Mouse (Mus musculus): ENCODE results near the gene Cdk18. TPM values are rescaled to one million over a fixed set of nuclear protein-coding genes. Genes with fewer than 3 reads are reported as not detected.

The Cdk18 gene
- polyA plus RNA-seq, 1 experiment from 2014 or later = 0.37 TPM

DNA sequence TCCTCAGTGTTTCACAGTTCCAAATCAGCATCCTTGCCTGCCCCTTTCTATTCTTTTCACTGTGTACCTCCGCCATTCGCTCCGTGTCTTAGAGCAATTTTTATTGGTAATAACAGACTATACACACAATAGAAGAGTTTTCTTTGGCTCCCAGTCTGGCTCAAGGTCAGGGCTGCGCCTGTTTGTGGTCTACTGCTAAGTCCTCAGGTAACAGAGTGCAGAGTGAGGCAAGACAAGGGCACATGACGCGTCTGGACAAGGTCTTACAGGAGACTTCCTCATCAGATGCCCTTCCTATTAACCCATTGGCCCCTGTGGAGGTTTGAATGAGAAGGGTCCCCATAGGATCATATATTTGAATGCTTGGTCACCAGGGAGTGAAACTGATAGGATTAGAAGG is 49.7 kb downstream of the Cdk18 start:
- WGBS = 92% methylated on average over 6 of the region's 6 CpGs
- no peak overlapping the region for H3K9ac ChIP-seq
- H3K4me1 ChIP-seq (replicated peaks; ENCODE audit: control insufficient read depth, insufficient read depth, low read length) = no peaks in the 10 kb centered on the region
- no peak for DNase-seq (ENCODE audit: low spot score)
- H3K36me3 ChIP-seq (replicated peaks; ENCODE audit: control insufficient read depth, insufficient read depth) = no peaks in the 10 kb centered on the region
- no peaks in the 10 kb centered on the region for H3K27me3 ChIP-seq (ENCODE audit: control insufficient read depth, insufficient read depth, low read length)
- H3K9me3 ChIP-seq (ENCODE audit: control insufficient read depth, low read length) = no peaks in the 10 kb centered on the region
- H3K27ac ChIP-seq = no peak overlapping the region
- ATAC-seq (ENCODE audit: low FRiP score) = no peak
- no peak overlapping the region for H3K4me2 ChIP-seq (replicated peaks)
- no peak overlapping the region for H3K4me3 ChIP-seq (replicated peaks; ENCODE audit: low read length)

GRCm38 (mm10) chr1:132088181-132088671 is 51.3 kb downstream of the Cdk18 start:
- Histone ChIP-seq H3K36me3 (replicated peaks; ENCODE audit: control insufficient read depth, insufficient read depth) (no peaks in the 10 kb centered on the region), H3K9ac (no peak overlapping the region), H3K4me1 (replicated peaks; ENCODE audit: control insufficient read depth, insufficient read depth, low read length) (no peaks in the 10 kb centered on the region), H3K27me3 (ENCODE audit: control insufficient read depth, insufficient read depth, low read length) (no peaks in the 10 kb centered on the region), H3K9me3 (ENCODE audit: control insufficient read depth, low read length) (0 out of 2 replicates have a peak, but pooled peaks cover under 1% of the 10 kb centered on the region), H3K4me2 (replicated peaks) (no peak overlapping the region), H3K27ac (no peak overlapping the region), H3K4me3 (replicated peaks; ENCODE audit: low read length) (no peak overlapping the region)
- 85% methylated on average over 5 of the region's 5 CpGs for WGBS
- ATAC-seq (ENCODE audit: low FRiP score) (no peak), DNase-seq (ENCODE audit: low spot score) (no peak)

GRCm38 (mm10) chr1:132085181-132086049 is 54.1 kb downstream of the Cdk18 start:
- Histone ChIP-seq H3K4me1 (replicated peaks; ENCODE audit: control insufficient read depth, insufficient read depth, low read length) (no peaks in the 10 kb centered on the region), H3K36me3 (replicated peaks; ENCODE audit: control insufficient read depth, insufficient read depth) (no peaks in the 10 kb centered on the region), H3K27ac (no peak overlapping the region), H3K4me2 (replicated peaks) (no peak overlapping the region), H3K27me3 (ENCODE audit: control insufficient read depth, insufficient read depth, low read length) (no peaks in the 10 kb centered on the region), H3K4me3 (replicated peaks; ENCODE audit: low read length) (no peak overlapping the region), H3K9me3 (ENCODE audit: control insufficient read depth, low read length) (0 out of 2 replicates have a peak, but pooled peaks cover 9% of the 10 kb centered on the region), H3K9ac (no peak overlapping the region)
- no peak for ATAC-seq (ENCODE audit: low FRiP score)
- 71% methylated on average over 7 of the region's 7 CpGs for WGBS
- no peak for DNase-seq (ENCODE audit: low spot score)

GRCm38 (mm10) chr1:132078413-132078812 is 61.1 kb downstream of the Cdk18 start:
- Histone ChIP-seq H3K36me3 (replicated peaks; ENCODE audit: control insufficient read depth, insufficient read depth) (no peaks in the 10 kb centered on the region), H3K4me2 (replicated peaks) (no peak overlapping the region), H3K4me1 (replicated peaks; ENCODE audit: control insufficient read depth, insufficient read depth, low read length) (no peaks in the 10 kb centered on the region), H3K4me3 (replicated peaks; ENCODE audit: low read length) (no peak overlapping the region), H3K9me3 (ENCODE audit: control insufficient read depth, low read length) (0 out of 2 replicates have a peak, but pooled peaks cover 9% of the 10 kb centered on the region), H3K9ac (no peak overlapping the region), H3K27me3 (ENCODE audit: control insufficient read depth, insufficient read depth, low read length) (no peaks in the 10 kb centered on the region), H3K27ac (no peak overlapping the region)
- ATAC-seq (ENCODE audit: low FRiP score) (no peak), DNase-seq (ENCODE audit: low spot score) (no peak)
- 87% methylated on average over 2 of the region's 2 CpGs for WGBS

- no peak overlapping the region for H3K4me3 ChIP-seq (replicated peaks; ENCODE audit: low read length)
- no peaks in the 10 kb centered on the region for H3K4me1 ChIP-seq (replicated peaks; ENCODE audit: control insufficient read depth, insufficient read depth, low read length)
- WGBS = 90% methylated on average over 10 of the region's 10 CpGs
These were observed 63.9 kb downstream of the Cdk18 start for GRCm38 (mm10) chr1:132075576-132075975.

GRCm38 (mm10) chr1:132070659-132071058 is 68.8 kb downstream of the Cdk18 start:
- no peak overlapping the region for H3K9ac ChIP-seq
- peaks cover 39% of the 10 kb centered on the region for H3K27me3 ChIP-seq (ENCODE audit: control insufficient read depth, insufficient read depth, low read length)
- peaks cover 10% of the 10 kb centered on the region; the same call in 1 of the 2 replicates for H3K4me1 ChIP-seq (replicated peaks; ENCODE audit: control insufficient read depth, insufficient read depth, low read length)
- no peaks in the 10 kb centered on the region for H3K9me3 ChIP-seq (ENCODE audit: control insufficient read depth, low read length)
- DNase-seq (ENCODE audit: low spot score) = no peak
- no peak overlapping the region for H3K4me3 ChIP-seq (replicated peaks; ENCODE audit: low read length)
- WGBS = 89% methylated on average over 3 of the region's 3 CpGs
- no peak for ATAC-seq (ENCODE audit: low FRiP score)
- no peak overlapping the region for H3K4me2 ChIP-seq (replicated peaks)
- no peaks in the 10 kb centered on the region for H3K36me3 ChIP-seq (replicated peaks; ENCODE audit: control insufficient read depth, insufficient read depth)
- H3K27ac ChIP-seq = no peak overlapping the region

More at GRCm38 (mm10) chr1:132075576-132075975, 63.9 kb downstream of the Cdk18 start:
- no peaks in the 10 kb centered on the region for H3K9me3 ChIP-seq (ENCODE audit: control insufficient read depth, low read length)
- H3K4me2 ChIP-seq (replicated peaks) = no peak overlapping the region
- no peaks in the 10 kb centered on the region for H3K36me3 ChIP-seq (replicated peaks; ENCODE audit: control insufficient read depth, insufficient read depth)
- H3K27me3 ChIP-seq (ENCODE audit: control insufficient read depth, insufficient read depth, low read length) = no peaks in the 10 kb centered on the region
- H3K9ac ChIP-seq = no peak overlapping the region
- ATAC-seq (ENCODE audit: low FRiP score) (no peak), DNase-seq (ENCODE audit: low spot score) (no peak)
- no peak overlapping the region for H3K27ac ChIP-seq

DNA sequence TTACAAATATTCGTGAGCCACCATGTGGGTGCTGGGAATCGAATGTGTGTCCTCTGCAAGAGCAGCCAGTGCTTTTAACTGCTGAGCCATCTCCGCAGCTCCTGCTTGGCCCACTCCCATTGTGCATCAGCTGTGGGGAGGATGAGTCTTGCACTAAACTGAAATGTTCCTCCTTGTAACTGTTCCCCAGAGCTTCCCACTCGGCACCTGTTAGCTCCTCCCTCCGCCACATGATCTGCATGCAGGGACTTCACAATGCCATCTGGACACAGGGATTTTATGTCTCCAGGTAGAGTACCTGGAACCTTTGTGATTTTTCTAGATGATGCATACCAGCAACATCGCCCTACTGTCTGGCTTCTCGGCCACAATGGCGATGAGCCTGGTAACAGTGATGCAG is 70.0 kb downstream of the Cdk18 start:
- H3K36me3 ChIP-seq (replicated peaks; ENCODE audit: control insufficient read depth, insufficient read depth) = no peaks in the 10 kb centered on the region
- no peak overlapping the region for H3K27ac ChIP-seq
- H3K4me3 ChIP-seq (replicated peaks; ENCODE audit: low read length) = no peak overlapping the region
- ATAC-seq (ENCODE audit: low FRiP score) (no peak), DNase-seq (ENCODE audit: low spot score) (no peak)
- H3K9me3 ChIP-seq (ENCODE audit: control insufficient read depth, low read length) = no peaks in the 10 kb centered on the region
- peaks cover 39% of the 10 kb centered on the region for H3K27me3 ChIP-seq (ENCODE audit: control insufficient read depth, insufficient read depth, low read length)
- WGBS = 87% methylated on average over 8 of the region's 8 CpGs
- H3K4me1 ChIP-seq (replicated peaks; ENCODE audit: control insufficient read depth, insufficient read depth, low read length) = peaks cover 10% of the 10 kb centered on the region; the same call in 1 of the 2 replicates
- no peak overlapping the region for H3K9ac ChIP-seq
- H3K4me2 ChIP-seq (replicated peaks) = no peak overlapping the region

- DNase-seq (ENCODE audit: low spot score) = peak; percentile 26
- 5% methylated on average over 50 of the region's 80 CpGs for WGBS
- peaks cover 39% of the 10 kb centered on the region for H3K27me3 ChIP-seq (ENCODE audit: control insufficient read depth, insufficient read depth, low read length)
These were observed 71.9 kb downstream of the Cdk18 start, which contains the start of gene Mfsd4a for GRCm38 (mm10) chr1:132067261-132068255. Gene Mfsd4a, minus strand, starts transcription at chr1:132068062.

More at GRCm38 (mm10) chr1:132067261-132068255, 71.9 kb downstream of the Cdk18 start, which contains the start of gene Mfsd4a:
- H3K4me1 ChIP-seq (replicated peaks; ENCODE audit: control insufficient read depth, insufficient read depth, low read length) = peaks cover 10% of the 10 kb centered on the region; the same call in 1 of the 2 replicates
- H3K36me3 ChIP-seq (replicated peaks; ENCODE audit: control insufficient read depth, insufficient read depth) = no peaks in the 10 kb centered on the region
- H3K27ac ChIP-seq = no peak within 1 kb of the TSS
- peak; percentile 69; the same call in 1 of the 2 replicates for ATAC-seq (ENCODE audit: low FRiP score)
- H3K9ac ChIP-seq = peak within 1 kb of the TSS; percentile 60
- H3K4me3 ChIP-seq (replicated peaks; ENCODE audit: low read length) = peak within 1 kb of the TSS; percentile 50
- H3K9me3 ChIP-seq (ENCODE audit: control insufficient read depth, low read length) = no peaks in the 10 kb centered on the region
- H3K4me2 ChIP-seq (replicated peaks) = peak within 1 kb of the TSS; percentile 96
